Mouse (Mus musculus) C2C12 (cell line): ENCODE measurements at regions not wholly inside any gene's neighbourhood (a gene's known extent, or its start where the extent isn't known, plus 50 kb on each side); places are given as distances from the start of the nearest gene placed in this dataset.

Experiments used
- CEBPB ChIP-seq: IDR thresholded peaks from one replicate; pipeline ENCODE4 v1.6.1; 2011; ENCODE audit warnings: low read depth, mild to moderate bottlenecking, control low read depth, moderate library complexity
- CTCF ChIP-seq: IDR thresholded peaks from one replicate; pipeline ENCODE4 v1.5.1; 2011; ENCODE audit not compliant: control insufficient read depth, insufficient read depth, insufficient read length
- MAX ChIP-seq: IDR thresholded peaks from one replicate; pipeline ENCODE4 v1.6.1; 2011; ENCODE audit warnings: mild to moderate bottlenecking, control low read depth
- MYOG ChIP-seq: IDR thresholded peaks from one replicate; pipeline ENCODE4 v1.6.1; 2011; ENCODE audit not compliant: control insufficient read depth, insufficient read length; ENCODE audit errors: extremely low read depth

GRCm38 (mm10) chr13:55899501-55900189, 63.7 kb upstream of the Pitx1 start:
- TF ChIP-seq MAX (no peak), CTCF (no peak), MYOG (no peak), CEBPB (no peak)
